Mouse (Mus musculus) CH12.LX (cell line): ENCODE results near the gene Defb33. TPM values are rescaled to one million over a fixed set of nuclear protein-coding genes. Genes with fewer than 3 reads are reported as not detected.

ENCODE experiments used
- DNase-seq: peaks from one replicate; pipeline ENCODE4 v3.0.0-alpha.2; 2013; ENCODE audit errors: extremely low read depth
- H3K27ac ChIP-seq: 2 replicates; pipeline ENCODE4 v1.5.1; 2012; ENCODE audit warnings: low read depth, mild to moderate bottlenecking, control low read depth, moderate library complexity; ENCODE audit not compliant: insufficient read depth
- H3K27me3 ChIP-seq: replicated peaks from 2 replicates; pipeline ENCODE3; 2012; ENCODE audit warnings: inconsistent platforms
- H3K36me3 ChIP-seq, 2 experiments: replicated peaks in 1 of 2; 2 replicates each; pipeline versions ENCODE3 to v1.6.1; 2012; ENCODE audit warnings: inconsistent platforms in 1 of 2, low read length in 1 of 2, mild to moderate bottlenecking in 1 of 2, mixed read lengths in 1 of 2, moderate library complexity in 1 of 2; ENCODE audit not compliant: control insufficient read depth in 1 of 2, insufficient read depth in 1 of 2
- H3K4me1 ChIP-seq, 2 experiments: 2 replicates each; pipeline ENCODE4 v1.6.1; 2012; ENCODE audit warnings: inconsistent platforms in 1 of 2, moderate library complexity in 1 of 2; ENCODE audit not compliant: insufficient read depth in 2 of 2, control insufficient read depth in 1 of 2
- H3K4me2 ChIP-seq: 2 replicates; pipeline ENCODE4 v1.6.1; 2012; ENCODE audit warnings: low read depth, mild to moderate bottlenecking, control low read depth; ENCODE audit not compliant: poor library complexity, insufficient read depth, severe bottlenecking
- H3K4me3 ChIP-seq, 3 experiments: fragments of 150-350 bp in 1 of 3; sonication (generic) in 1 of 3; replicated peaks in 1 of 3; 2 replicates each; pipeline versions ENCODE3 to v1.5.1; 2011 to 2012; ENCODE audit warnings: low read depth in 2 of 3, low read length in 2 of 3, mild to moderate bottlenecking in 2 of 3, moderate library complexity in 2 of 3, control low read depth in 1 of 3, improper control_type of control experiment in 1 of 3, inconsistent platforms in 1 of 3, mixed read lengths in 1 of 3; ENCODE audit not compliant: poor library complexity in 1 of 3
- H3K79me2 ChIP-seq: replicated peaks from 2 replicates; pipeline ENCODE4 v1.6.1; 2012; ENCODE audit warnings: mild to moderate bottlenecking, moderate library complexity; ENCODE audit not compliant: control insufficient read depth, poor library complexity, insufficient read depth, severe bottlenecking; ENCODE audit errors: extremely low read depth
- H3K9ac ChIP-seq: 2 replicates; pipeline ENCODE4 v1.6.1; 2012; ENCODE audit warnings: low read depth, mild to moderate bottlenecking, control low read depth, moderate library complexity; ENCODE audit not compliant: insufficient read depth
- H3K9me3 ChIP-seq: replicated peaks from 2 replicates; pipeline ENCODE3; 2012; ENCODE audit warnings: low read length, inconsistent platforms, mixed read lengths
- BHLHE40 ChIP-seq: IDR thresholded peaks from 2 replicates; pipeline ENCODE4 v1.6.1; 2011; ENCODE audit warnings: mild to moderate bottlenecking, low read depth, low read length, improper control_type of control experiment
- CHD1 ChIP-seq: IDR thresholded peaks from 2 replicates; pipeline ENCODE4 v1.6.1; 2012; ENCODE audit warnings: low read depth, low read length, improper control_type of control experiment, inconsistent platforms
- CHD2 ChIP-seq: IDR thresholded peaks from 2 replicates; pipeline ENCODE4 v1.6.1; 2011; ENCODE audit warnings: low read length, improper control_type of control experiment
- CTCF ChIP-seq, 2 experiments: IDR thresholded peaks in 1 of 2; conservative IDR thresholded peaks in 1 of 2; 2 replicates each; pipeline ENCODE4 v1.5.1; 2011 to 2012; ENCODE audit warnings: low read depth in 2 of 2, low read length in 2 of 2, improper control_type of control experiment in 1 of 2, inconsistent platforms in 1 of 2, mild to moderate bottlenecking in 1 of 2, moderate library complexity in 1 of 2
- ELF1 ChIP-seq: IDR thresholded peaks from 2 replicates; pipeline ENCODE4 v1.6.1; 2014; ENCODE audit warnings: low read depth, mild to moderate bottlenecking, inconsistent platforms, low read length, improper control_type of control experiment
- ETS1 ChIP-seq: conservative IDR thresholded peaks from 2 replicates; pipeline ENCODE4 v1.6.1; 2012; ENCODE audit warnings: low read depth, mild to moderate bottlenecking, inconsistent platforms, low read length, improper control_type of control experiment, moderate library complexity
- GABPA ChIP-seq: IDR thresholded peaks from 2 replicates; pipeline ENCODE4 v1.6.1; 2012; ENCODE audit warnings: low read depth, low read length, improper control_type of control experiment, inconsistent platforms; ENCODE audit not compliant: insufficient replicate concordance
- HCFC1 ChIP-seq: IDR thresholded peaks from 2 replicates; pipeline ENCODE4 v1.6.1; 2012; ENCODE audit warnings: low read depth, mild to moderate bottlenecking, inconsistent platforms, low read length, improper control_type of control experiment
- MAX ChIP-seq: IDR thresholded peaks from 2 replicates; pipeline ENCODE4 v1.6.1; 2011; ENCODE audit warnings: low read length, improper control_type of control experiment
- MEF2A ChIP-seq: IDR thresholded peaks from 2 replicates; pipeline ENCODE4 v1.6.1; 2014; ENCODE audit warnings: low read depth, mild to moderate bottlenecking, inconsistent platforms, low read length, improper control_type of control experiment, borderline replicate concordance
- MYC ChIP-seq: IDR thresholded peaks from 2 replicates; pipeline ENCODE4 v1.6.1; 2011; ENCODE audit warnings: low read depth, mild to moderate bottlenecking, improper control_type of control experiment, low read length
- NELFE ChIP-seq: IDR thresholded peaks from 2 replicates; pipeline ENCODE4 v1.6.1; 2011; ENCODE audit warnings: low read depth, low read length, improper control_type of control experiment
- SIN3A ChIP-seq: IDR thresholded peaks from 2 replicates; pipeline ENCODE4 v1.6.1; 2012; ENCODE audit warnings: low read length, improper control_type of control experiment, inconsistent platforms
- SMC3 ChIP-seq: IDR thresholded peaks from 2 replicates; pipeline ENCODE4 v1.6.1; 2011; ENCODE audit warnings: low read depth, low read length, improper control_type of control experiment
- UBTF ChIP-seq: IDR thresholded peaks from 2 replicates; pipeline ENCODE4 v1.6.1; 2012; ENCODE audit warnings: low read depth, mild to moderate bottlenecking, inconsistent platforms, low read length, improper control_type of control experiment, moderate library complexity
- ZMIZ1 ChIP-seq: IDR thresholded peaks from 2 replicates; pipeline ENCODE4 v1.6.1; 2012; ENCODE audit warnings: low read depth, mild to moderate bottlenecking, inconsistent platforms, low read length, improper control_type of control experiment
- ZNF384 ChIP-seq: IDR thresholded peaks from 2 replicates; pipeline ENCODE4 v1.6.1; 2012; ENCODE audit warnings: low read depth, low read length, improper control_type of control experiment, inconsistent platforms
- dilution Hi-C: fragments of 300-500 bp; cut with MboI; formaldehyde crosslinking; loops from 2 replicates; pipeline ENCODE4 v1.14.3; 2020; ENCODE audit warnings: low sequenced_read_pairs; ENCODE audit not compliant: extremely low pct_unique_long_range_greater_than_20kb, extremely low pct_ligation_motif_present
- in situ Hi-C: fragments of 300-500 bp; cut with MboI; formaldehyde crosslinking; loops from 3 replicates; pipeline ENCODE4 v1.14.3; 2019; ENCODE audit warnings: low sequenced_read_pairs, low pct_ligation_motif_present, low pct_unique_long_range_greater_than_20kb, mixed read lengths
- polyA plus RNA-seq: library from polyadenylated mRNA; unstranded; fragments of >175 nt; gene quantifications from 2 replicates; pipeline ENCODE4 v1.2.1, GENCODE M21; 2012; ENCODE audit warnings: low read depth; ENCODE audit not compliant: insufficient read length
- total RNA-seq, 2 experiments: library from RNA; depleted of rRNA; stranded (reverse); fragments of 300-350 nt in 1 of 2; fragments of >200 nt in 1 of 2; gene quantifications; 2 replicates each; pipeline ENCODE4 v1.2.3; 2012 to 2014

The Defb33 gene
- not detected in 2 replicates for total RNA-seq (2012; rRNA removed)
- total RNA-seq (2014; rRNA removed): not detected in 2 replicates
- not detected in 2 replicates for polyA plus RNA-seq

GRCm38 (mm10) chr8:20892369-20892768, at the start of gene Defb33:
Gene Defb33 (plus strand): TSS chr8:20892669.
- H3K9me3 ChIP-seq: no peaks in the 10 kb centered on the region
- in situ Hi-C loops: no loop called here
- no peaks in the 10 kb centered on the region for H3K79me2 ChIP-seq
- dilution Hi-C loops: no loop called here
- no peak for TF ChIP-seq NELFE
- no peak for TF ChIP-seq GABPA
- no peak within 1 kb of the TSS for H3K4me3 ChIP-seq
- peaks cover 5 to 9% of the 10 kb centered on the region in 2 experiments; a peak in 2 of 4 replicates for H3K4me1 ChIP-seq
- H3K9ac ChIP-seq: no peak within 1 kb of the TSS
- no peak within 1 kb of the TSS for H3K27ac ChIP-seq
- H3K27me3 ChIP-seq: peaks cover 9% of the 10 kb centered on the region
- no peaks in the 10 kb centered on the region for H3K36me3 ChIP-seq
- no peak within 1 kb of the TSS for H3K4me2 ChIP-seq
- DNase-seq: no peak

GRCm38 (mm10) chr8:20874608-20875007, 17.9 kb upstream of the Defb33 start:
- H3K4me2 ChIP-seq: no peak overlapping the region
- no peaks in the 10 kb centered on the region for H3K4me1 ChIP-seq
- H3K27ac ChIP-seq: no peak overlapping the region
- no peak for TF ChIP-seq CTCF (conservative IDR thresholded peaks at IDR 0.05 in 1 of 2, IDR thresholded peaks at IDR 0.05 in 1 of 2; ENCODE audit: low read depth in 2 of 2, low read length in 2 of 2)
- no peak for TF ChIP-seq ZNF384
- no peak for TF ChIP-seq ETS1
- TF ChIP-seq CHD2: no peak
- no peak for TF ChIP-seq MAX
- TF ChIP-seq MYC: no peak
- TF ChIP-seq CHD1: no peak
- no peak for TF ChIP-seq BHLHE40
- TF ChIP-seq MEF2A: no peak
- no peak for TF ChIP-seq SIN3A
- no peak for TF ChIP-seq ELF1
- TF ChIP-seq HCFC1: no peak
- TF ChIP-seq SMC3: no peak
- TF ChIP-seq UBTF: no peak
- TF ChIP-seq ZMIZ1: no peak
- dilution Hi-C loops: no loop called here
- no peak overlapping the region for H3K9ac ChIP-seq
- no peaks in the 10 kb centered on the region for H3K36me3 ChIP-seq
- peaks cover 8% of the 10 kb centered on the region for H3K27me3 ChIP-seq
- no peaks in the 10 kb centered on the region for H3K9me3 ChIP-seq
- no peak for DNase-seq
- H3K4me3 ChIP-seq: no peak overlapping the region
- in situ Hi-C loops: no loop called here
- no peaks in the 10 kb centered on the region for H3K79me2 ChIP-seq
